Mouse (Mus musculus) kidney, adult 2 months (tissue): ENCODE measurements around the gene Ptpn13. TPM values are rescaled to one million over a fixed set of nuclear protein-coding genes. Genes with fewer than 3 reads are reported as not detected.

Experiments
- DNase-seq: peaks from one replicate; pipeline ENCODE4 v3.0.0; 2021
- H3K27ac ChIP-seq: fragments of 200-500 bp; 2 replicates; pipeline ENCODE4 v1.5.1; 2012; ENCODE audit warnings: low read depth, low read length, control low read depth, inconsistent platforms; ENCODE audit not compliant: insufficient read depth
- H3K27me3 ChIP-seq: fragments of 200-500 bp; replicated peaks from 2 replicates; pipeline ENCODE4 v1.6.1; 2012; ENCODE audit warnings: mild to moderate bottlenecking, moderate library complexity, low read length, inconsistent platforms; ENCODE audit not compliant: control insufficient read depth, insufficient read depth
- H3K36me3 ChIP-seq: fragments of 200-500 bp; 2 replicates; pipeline ENCODE4 v1.6.1; 2012; ENCODE audit warnings: mild to moderate bottlenecking, moderate library complexity, low read length, inconsistent platforms; ENCODE audit not compliant: control insufficient read depth, insufficient read depth
- H3K4me1 ChIP-seq: fragments of 200-500 bp; 2 replicates; pipeline ENCODE4 v1.6.1; 2011; ENCODE audit warnings: low read length; ENCODE audit not compliant: control insufficient read depth, insufficient read depth
- H3K4me3 ChIP-seq: fragments of 200-500 bp; 2 replicates; pipeline ENCODE4 v1.5.1; 2011; ENCODE audit warnings: mild to moderate bottlenecking, low read depth, low read length, control low read depth; ENCODE audit not compliant: insufficient read depth
- CTCF ChIP-seq: fragments of 200-500 bp; conservative IDR thresholded peaks from 2 replicates; pipeline ENCODE4 v1.5.1; 2011; ENCODE audit warnings: low read depth, mild to moderate bottlenecking, control low read depth, low read length, moderate library complexity, mixed read lengths; ENCODE audit not compliant: insufficient read depth, insufficient read length
- POLR2A ChIP-seq: fragments of 200-500 bp; IDR thresholded peaks from one replicate; pipeline ENCODE4 v1.6.1; 2011; ENCODE audit warnings: low read depth, low read length, control low read depth
- WGBS: fragments of 180-500 bp; shearing (Covaris S2); methylation state at CpG from one replicate; pipeline ENCODE4 v1.1.7; 2018; 5-methylcytosine and 5-hydroxymethylcytosine counted together
- polyA plus RNA-seq: library from polyadenylated mRNA; depleted of rRNA; stranded (reverse); fragments of >200 nt; gene quantifications from 2 replicates; pipeline ENCODE4 v1.2.3, GENCODE M21; 2012

Gene Ptpn13
- polyA plus RNA-seq, 1 experiment: 23.7 TPM

DNA sequence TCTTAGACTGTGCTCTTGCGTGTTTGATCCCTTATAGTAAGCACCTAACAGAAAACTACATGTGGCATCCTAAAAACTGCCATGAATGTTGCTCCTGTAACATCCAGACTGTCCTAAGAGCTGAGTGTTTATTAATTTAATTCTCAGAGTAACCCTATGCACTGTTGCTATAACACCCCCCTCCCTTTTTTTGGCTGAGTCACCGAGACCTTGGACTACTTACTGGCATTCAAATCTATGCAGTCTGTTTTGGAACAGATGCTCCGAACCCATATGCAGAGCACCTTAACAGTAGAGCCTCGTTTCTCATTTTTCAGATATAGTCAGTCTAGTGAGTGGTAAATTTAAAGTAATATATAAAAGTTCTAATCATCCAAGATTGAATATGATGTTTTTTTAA is 90.9 kb downstream of the Ptpn13 start:
- DNase-seq: no peak
- Histone ChIP-seq H3K27ac (no peak overlapping the region), H3K27me3 (no peaks in the 10 kb centered on the region), H3K4me1 (peaks cover 6% of the 10 kb centered on the region; the same call in 1 of the 2 replicates), H3K36me3 (no peaks in the 10 kb centered on the region; the same call in 1 of the 2 replicates), H3K4me3 (no peak overlapping the region)
- no peak for TF ChIP-seq CTCF
- no peak for TF ChIP-seq POLR2A
- WGBS: 86% methylated on average over 4 of the region's 4 CpGs

DNA sequence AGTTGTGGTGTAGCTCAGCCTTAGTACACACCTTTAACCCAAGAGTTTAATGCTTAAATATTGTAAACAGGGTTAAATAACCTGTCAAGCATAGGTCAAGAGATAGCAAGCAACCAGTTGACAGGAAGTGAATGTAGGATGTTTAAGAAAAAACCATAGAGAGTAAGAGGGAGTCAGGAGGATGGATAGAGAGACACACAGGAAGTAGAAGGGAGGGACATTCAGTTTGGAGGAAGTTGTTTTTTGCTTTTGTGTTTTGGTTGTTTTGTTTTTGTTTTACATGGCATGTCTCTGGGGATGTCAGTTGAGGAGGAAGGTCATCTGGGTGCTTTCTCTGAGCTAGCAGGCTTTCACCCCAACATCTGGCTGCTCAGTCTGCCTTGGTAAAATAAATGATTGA is 91.6 kb downstream of the Ptpn13 start:
- H3K4me3 ChIP-seq: no peak overlapping the region
- TF ChIP-seq POLR2A (no peak), CTCF (no peak)
- no peak overlapping the region for H3K27ac ChIP-seq
- no peaks in the 10 kb centered on the region for H3K27me3 ChIP-seq
- no peak for DNase-seq
- peaks cover 6% of the 10 kb centered on the region; the same call in 1 of the 2 replicates for H3K4me1 ChIP-seq
- no peaks in the 10 kb centered on the region; the same call in 1 of the 2 replicates for H3K36me3 ChIP-seq

GRCm38 (mm10) chr5:103517641-103518040 is 92.6 kb downstream of the Ptpn13 start:
- Histone ChIP-seq H3K36me3 (no peaks in the 10 kb centered on the region; the same call in 1 of the 2 replicates), H3K27ac (peak overlapping the region; percentile 67; the same call in 1 of the 2 replicates), H3K4me1 (peaks cover 6% of the 10 kb centered on the region; the same call in 1 of the 2 replicates), H3K27me3 (no peaks in the 10 kb centered on the region), H3K4me3 (no peak overlapping the region)
- TF ChIP-seq CTCF (no peak), POLR2A (no peak)
- peak; percentile 69 for DNase-seq
- 31% methylated on average over 6 of the region's 6 CpGs for WGBS

DNA sequence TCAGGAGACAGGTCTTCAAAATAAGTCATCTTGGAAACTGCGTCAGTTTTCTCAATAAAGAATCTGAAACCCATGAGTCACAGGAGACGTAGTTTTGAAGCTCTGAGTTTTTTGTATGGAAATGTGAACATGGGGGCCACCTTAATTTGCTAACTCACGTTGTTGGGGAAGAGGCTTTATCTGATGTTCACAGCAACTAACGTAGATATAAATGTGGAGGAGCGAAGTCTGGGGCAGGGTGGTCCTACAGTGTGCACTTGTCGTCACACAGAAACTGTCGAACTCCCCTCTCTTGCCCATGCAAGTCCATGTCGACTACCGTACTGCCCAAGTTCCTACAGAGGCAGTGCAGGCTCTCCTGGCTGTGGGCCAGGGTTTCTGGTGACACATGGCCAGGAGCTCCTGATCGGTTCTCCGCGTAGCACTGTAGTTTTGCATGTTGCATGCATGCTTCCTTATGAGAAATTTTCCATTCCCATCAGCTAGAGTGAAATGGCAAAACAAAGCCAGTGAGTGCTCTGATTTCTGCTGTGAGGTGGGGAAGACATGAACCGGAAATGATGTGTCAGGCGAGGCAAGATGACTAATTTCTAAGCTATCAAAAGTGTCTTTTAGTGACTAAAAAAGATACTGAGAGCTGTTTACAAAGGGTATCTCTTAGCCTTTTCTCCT is 93.9 kb downstream of the Ptpn13 start:
- H3K36me3 ChIP-seq: no peaks in the 10 kb centered on the region; the same call in 1 of the 2 replicates
- WGBS: 57% methylated on average over 14 of the region's 14 CpGs
- H3K4me1 ChIP-seq: peaks cover 6% of the 10 kb centered on the region; the same call in 1 of the 2 replicates
- peak overlapping the region; percentile 29 for H3K27ac ChIP-seq
- no peak overlapping the region for H3K4me3 ChIP-seq
- no peaks in the 10 kb centered on the region for H3K27me3 ChIP-seq
- peak; percentile 73 for DNase-seq
- TF ChIP-seq POLR2A: no peak
- TF ChIP-seq CTCF: no peak

- no peak overlapping the region for H3K27ac ChIP-seq
- DNase-seq: peak; percentile 28
- TF ChIP-seq CTCF (no peak), POLR2A (no peak)
- H3K4me3 ChIP-seq: no peak overlapping the region
- H3K27me3 ChIP-seq: no peaks in the 10 kb centered on the region
- WGBS: 25% methylated on average over 3 of the region's 3 CpGs
- H3K4me1 ChIP-seq: peaks cover 5% of the 10 kb centered on the region; the same call in 1 of the 2 replicates
- H3K36me3 ChIP-seq: no peaks in the 10 kb centered on the region; the same call in 1 of the 2 replicates
Measured at GRCm38 (mm10) chr5:103522371-103522770, 97.4 kb downstream of the Ptpn13 start.

GRCm38 (mm10) chr5:103526668-103527436 is 101.9 kb downstream of the Ptpn13 start:
- Histone ChIP-seq H3K36me3 (peaks cover 4% of the 10 kb centered on the region), H3K27me3 (no peaks in the 10 kb centered on the region), H3K4me3 (no peak overlapping the region), H3K4me1 (no peaks in the 10 kb centered on the region), H3K27ac (peak overlapping the region; percentile 79)
- WGBS: 70% methylated on average over 20 of the region's 20 CpGs
- TF ChIP-seq POLR2A: no peak
- TF ChIP-seq CTCF: no peak
- DNase-seq: no peak

DNA sequence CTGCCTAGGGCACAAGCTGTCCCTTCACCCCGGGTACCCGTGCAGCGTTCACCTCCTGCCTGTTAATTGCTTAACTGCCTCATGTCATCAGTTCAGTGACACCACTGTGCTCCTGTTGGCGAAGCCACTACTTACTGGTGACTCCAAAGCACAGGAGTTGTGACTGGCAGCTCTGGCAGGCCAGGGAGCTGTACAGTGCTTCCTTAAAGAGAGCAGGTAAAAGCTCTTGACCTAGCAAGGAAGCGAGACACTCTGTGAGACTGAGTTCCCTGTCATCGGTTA is 102.4 kb downstream of the Ptpn13 start:
- Histone ChIP-seq H3K27ac (peak overlapping the region; percentile 79), H3K27me3 (no peaks in the 10 kb centered on the region), H3K4me1 (no peaks in the 10 kb centered on the region), H3K36me3 (peaks cover 4% of the 10 kb centered on the region), H3K4me3 (no peak overlapping the region)
- DNase-seq: peak; percentile 79
- TF ChIP-seq CTCF (no peak), POLR2A (no peak)
- 42% methylated on average over 6 of the region's 6 CpGs for WGBS
